Mouse (Mus musculus) intestine, embryonic 15.5 days (tissue): ENCODE measurements around the gene Ppp1r12c. TPM values are rescaled to one million over a fixed set of nuclear protein-coding genes. Genes with fewer than 3 reads are reported as not detected.
"Not testable (repeated sequence)": the region's sequence is repeated elsewhere in the genome, so short reads cannot be mapped to it uniquely, and the experiment has no call there.

Experiments
- ATAC-seq: fragments of 200-750 bp; cut with Nextera tagmentation; 2 replicates; pipeline ENCODE4 v1.8.0; 2017; ENCODE audit warnings: moderate TSS enrichment, moderate library complexity
- H3K27ac ChIP-seq: fragments of 300-500 bp; sonication (generic); 2 replicates; pipeline ENCODE4 v1.5.1; 2015; ENCODE audit warnings: mild to moderate bottlenecking, inconsistent platforms
- H3K27me3 ChIP-seq: fragments of 300-500 bp; sonication (generic); replicated peaks from 2 replicates; pipeline ENCODE4 v1.6.1; 2015; ENCODE audit warnings: inconsistent platforms
- H3K36me3 ChIP-seq: fragments of 300-500 bp; sonication (generic); 2 replicates; pipeline ENCODE4 v1.6.1; 2015; ENCODE audit warnings: inconsistent platforms
- H3K4me1 ChIP-seq: fragments of 300-500 bp; sonication (generic); replicated peaks from 2 replicates; pipeline ENCODE4 v1.6.1; 2015; ENCODE audit warnings: inconsistent platforms
- H3K4me2 ChIP-seq: fragments of 300-500 bp; sonication (generic); replicated peaks from 2 replicates; pipeline ENCODE4 v1.6.1; 2015; ENCODE audit warnings: mild to moderate bottlenecking, inconsistent platforms
- H3K4me3 ChIP-seq: fragments of 300-500 bp; sonication (generic); replicated peaks from 2 replicates; pipeline ENCODE4 v1.5.1; 2015; ENCODE audit warnings: inconsistent platforms
- H3K9ac ChIP-seq: fragments of 300-500 bp; sonication (generic); 2 replicates; pipeline ENCODE4 v1.6.1; 2015; ENCODE audit warnings: inconsistent platforms
- H3K9me3 ChIP-seq: fragments of 300-500 bp; sonication (generic); 2 replicates; pipeline ENCODE4 v1.6.1; 2016; ENCODE audit warnings: inconsistent platforms
- WGBS: fragments of 180-500 bp; shearing (Covaris S2); methylation state at CpG from one replicate; pipeline ENCODE4 v1.1.7; 2015; 5-methylcytosine and 5-hydroxymethylcytosine counted together
- polyA plus RNA-seq: library from polyadenylated mRNA; unstranded; fragments of >200 nt; fragmentation: Nextera tagmentation; extraction: Ambion mirVana; gene quantifications from 2 replicates; pipeline ENCODE4 v1.2.1, GENCODE M21; 2015

Ppp1r12c gene
- polyA plus RNA-seq, 1 experiment from 2014 or later = 42.4 TPM

DNA sequence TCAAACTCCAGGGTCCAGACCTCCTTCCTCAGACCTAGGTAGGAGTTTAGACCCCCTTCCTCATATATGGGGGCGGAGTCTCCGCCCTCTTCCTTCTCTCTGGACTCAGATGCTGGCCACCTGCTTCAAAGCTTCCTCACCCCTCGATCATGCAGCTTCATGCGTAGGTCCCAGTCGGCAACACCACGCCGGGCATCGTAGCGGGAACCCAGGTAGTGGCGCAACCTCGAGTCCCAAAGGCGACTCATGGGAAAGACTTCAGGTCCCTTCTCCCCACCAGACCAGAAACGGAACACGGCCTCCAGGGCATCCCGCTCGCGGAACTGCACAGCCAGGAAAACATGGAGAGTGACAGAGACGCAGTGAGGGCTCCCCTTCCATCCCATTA lies 25.8 kb upstream of the Ppp1r12c start:
- H3K4me2 ChIP-seq = peak overlapping the region; percentile 76
- H3K4me1 ChIP-seq = peaks cover 18% of the 10 kb centered on the region
- no peaks in the 10 kb centered on the region for H3K27me3 ChIP-seq
- ATAC-seq = no peak
- H3K36me3 ChIP-seq = no peaks in the 10 kb centered on the region
- WGBS = 47% methylated on average over 18 of the region's 18 CpGs
- H3K4me3 ChIP-seq = 0 out of 2 replicates have a peak overlapping the region, but pooled peaks have one; percentile 5
- H3K9ac ChIP-seq = no peak overlapping the region
- no peaks in the 10 kb centered on the region for H3K9me3 ChIP-seq
- H3K27ac ChIP-seq = no peak overlapping the region

DNA sequence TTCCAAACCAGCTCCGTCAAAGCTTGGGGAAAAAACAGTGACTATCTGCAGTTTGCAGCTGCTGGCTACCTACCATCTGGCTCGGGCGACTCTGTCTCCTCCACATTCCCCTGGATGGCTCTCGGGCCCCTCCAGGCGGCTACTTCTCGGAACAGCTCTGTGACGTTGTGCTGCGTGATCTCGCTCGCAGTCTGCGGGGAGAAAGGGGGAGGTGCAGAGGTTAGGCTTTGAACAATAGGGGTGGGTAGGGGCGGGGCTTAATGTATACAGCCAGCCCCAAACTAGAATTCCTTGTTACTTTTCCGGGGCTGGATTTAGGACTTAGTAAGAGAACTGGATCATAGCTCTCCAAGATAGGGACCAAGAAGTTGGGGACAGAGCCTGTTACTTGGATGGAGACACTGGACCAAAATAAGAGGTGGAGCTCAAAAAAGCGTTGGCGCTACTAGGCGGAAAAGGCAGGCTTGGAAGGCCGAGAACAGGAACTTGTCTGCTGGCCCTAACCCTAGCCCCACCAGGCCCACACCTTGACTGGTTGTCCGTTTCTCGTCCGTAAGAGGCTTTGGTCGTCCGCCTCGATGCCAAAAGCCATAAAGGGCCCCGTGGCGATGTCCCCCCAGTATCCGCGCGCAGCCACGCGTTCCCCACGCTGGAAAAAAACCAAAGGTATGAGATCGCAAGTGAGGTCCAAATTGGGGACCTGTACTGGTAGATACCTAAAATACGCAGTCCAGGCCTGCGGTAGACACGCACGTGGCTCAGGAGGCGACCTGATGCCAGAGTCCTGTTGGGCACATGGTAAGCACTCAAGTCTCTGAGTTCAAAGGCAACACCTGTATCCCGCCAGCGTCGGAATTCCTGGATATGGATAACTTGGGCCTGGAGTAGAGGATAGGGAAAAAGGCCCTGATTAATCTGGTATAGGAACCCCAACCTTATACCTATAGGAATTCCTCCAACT lies 25.1 kb upstream of the Ppp1r12c start:
- Histone ChIP-seq H3K4me1 (peaks cover 14% of the 10 kb centered on the region), H3K27ac (0 out of 2 replicates have a peak overlapping the region, but pooled peaks have one; percentile 44), H3K9ac (peak overlapping the region; percentile 53), H3K4me3 (peak overlapping the region; percentile 32), H3K36me3 (no peaks in the 10 kb centered on the region), H3K27me3 (peaks cover 2% of the 10 kb centered on the region), H3K4me2 (peak overlapping the region; percentile 76), H3K9me3 (no peaks in the 10 kb centered on the region)
- WGBS = 26% methylated on average over 40 of the region's 40 CpGs
- peak; percentile 93 for ATAC-seq

DNA sequence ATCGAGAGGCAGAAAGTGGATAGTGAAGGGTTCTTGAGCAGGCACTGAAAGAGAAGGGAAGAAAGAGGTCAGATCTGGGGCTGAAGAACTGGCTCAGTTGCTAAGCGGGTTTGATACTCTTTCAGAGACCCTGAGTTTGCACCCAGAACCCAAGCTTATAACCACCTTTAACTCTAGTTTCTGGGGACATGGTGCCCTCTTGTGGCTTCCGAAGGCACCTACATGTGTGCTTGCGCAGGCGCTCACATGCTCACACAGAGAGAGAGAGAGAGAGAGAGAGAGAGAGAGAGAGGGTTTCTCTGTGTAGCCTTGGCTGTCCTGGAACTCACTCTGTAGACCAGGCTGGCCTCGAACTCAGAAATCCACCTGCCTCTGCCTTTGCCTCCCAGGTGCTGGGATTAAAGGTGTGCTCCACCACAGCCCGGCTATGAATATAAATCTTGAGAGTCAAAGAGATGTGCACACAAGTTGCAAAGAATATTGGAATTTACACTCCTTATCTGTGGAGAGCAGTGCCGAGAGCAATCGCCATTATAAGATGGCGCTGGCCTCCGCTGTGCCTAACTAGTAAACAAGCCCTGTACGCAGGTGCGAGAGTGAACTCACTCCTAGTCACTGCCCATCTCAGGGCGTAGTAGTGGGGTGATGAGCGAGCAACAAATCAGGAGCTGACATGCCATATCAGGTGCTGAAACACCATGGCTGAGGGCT lies 22.9 kb upstream of the Ppp1r12c start, which contains the start of gene Tnni3:
Gene Tnni3, minus strand, starts transcription at position 18 of the 711 bp plus-strand sequence.
- not testable (repeated sequence) for H3K4me2 ChIP-seq, H3K4me3 ChIP-seq, H3K27ac ChIP-seq, H3K36me3 ChIP-seq, H3K9ac ChIP-seq, H3K9me3 ChIP-seq, H3K27me3 ChIP-seq
- WGBS = 67% methylated on average over 15 of the region's 15 CpGs
- H3K4me1 ChIP-seq = peaks cover 14% of the 10 kb centered on the region
- peak; percentile 29; the same call in 1 of the 2 replicates for ATAC-seq

- peaks cover 14% of the 10 kb centered on the region for H3K4me1 ChIP-seq
- no peak overlapping the region for H3K27ac ChIP-seq
- no peaks in the 10 kb centered on the region for H3K9me3 ChIP-seq
- no peak overlapping the region for H3K4me3 ChIP-seq
- H3K36me3 ChIP-seq = no peaks in the 10 kb centered on the region
- H3K27me3 ChIP-seq = peaks cover 4% of the 10 kb centered on the region
- H3K9ac ChIP-seq = no peak overlapping the region
- no peak for ATAC-seq
- WGBS = 91% methylated on average over 33 of the region's 33 CpGs
- H3K4me2 ChIP-seq = no peak overlapping the region
These were observed 22.0 kb upstream of the Ppp1r12c start for GRCm38 (mm10) chr7:4523205-4524130.

GRCm38 (mm10) chr7:4522292-4522691 lies 20.8 kb upstream of the Ppp1r12c start:
- 73% methylated on average over 6 of the region's 6 CpGs for WGBS
- H3K27ac ChIP-seq = no peak overlapping the region
- no peaks in the 10 kb centered on the region for H3K36me3 ChIP-seq
- H3K9ac ChIP-seq = no peak overlapping the region
- H3K4me3 ChIP-seq = no peak overlapping the region
- H3K4me1 ChIP-seq = peaks cover 12% of the 10 kb centered on the region
- ATAC-seq = no peak
- H3K27me3 ChIP-seq = peaks cover 4% of the 10 kb centered on the region
- H3K9me3 ChIP-seq = no peaks in the 10 kb centered on the region
- no peak overlapping the region for H3K4me2 ChIP-seq

DNA sequence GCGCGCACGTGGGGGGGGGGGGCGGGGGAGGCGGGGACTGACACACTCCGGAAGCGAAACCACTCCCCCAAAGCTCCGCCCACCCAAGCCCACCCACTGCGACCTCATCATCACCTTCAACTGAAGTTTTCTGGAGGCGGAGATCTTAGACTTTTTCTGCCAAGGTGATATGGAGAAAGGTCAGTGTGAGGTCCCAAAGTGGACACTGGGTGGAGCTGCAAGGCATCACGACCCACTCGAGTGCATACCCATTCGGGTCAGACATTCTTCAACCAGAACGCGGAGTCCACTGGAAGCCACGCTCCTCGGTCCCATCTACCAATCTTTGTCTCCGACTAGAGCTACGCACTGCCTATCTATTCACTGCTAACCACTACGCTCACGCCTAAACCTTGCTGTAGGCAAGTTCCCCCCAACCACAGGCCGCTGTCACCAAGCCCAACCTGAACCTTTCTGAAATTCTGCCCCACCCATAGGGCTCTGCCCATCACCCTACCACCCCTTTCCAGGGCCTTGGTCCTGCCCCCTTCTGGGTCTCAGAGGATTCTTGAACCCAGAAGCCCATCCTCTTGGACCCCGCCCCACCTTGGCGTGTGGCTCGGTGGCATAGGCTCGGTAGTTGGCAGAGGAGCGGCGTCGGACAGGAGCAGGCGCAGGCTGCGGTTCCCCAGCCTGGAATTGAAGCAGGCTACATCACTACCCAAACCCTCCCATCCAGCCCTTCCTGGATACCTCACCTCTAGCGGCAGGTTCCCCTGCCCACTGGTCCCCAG lies 19.9 kb upstream of the Ppp1r12c start:
- ATAC-seq = no peak

DNA sequence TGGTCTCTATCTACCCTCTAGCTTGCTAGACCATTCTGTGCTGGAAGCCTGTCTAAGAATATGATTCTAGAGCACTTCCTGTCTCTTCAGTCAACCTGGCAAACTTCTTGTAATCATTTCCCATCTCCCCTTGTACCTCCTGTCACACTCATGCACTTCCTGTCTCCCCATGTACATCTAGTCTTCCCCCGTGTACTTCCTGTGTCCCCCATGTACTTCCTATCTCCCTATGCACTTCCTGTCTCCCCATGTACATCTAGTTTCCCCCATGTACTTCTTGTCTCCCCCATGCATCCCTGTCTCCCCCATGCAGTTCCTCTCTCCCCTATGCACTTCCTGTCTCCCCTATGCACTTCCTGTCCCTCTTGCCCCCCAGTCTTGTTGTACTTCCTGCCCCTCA lies 17.0 kb upstream of the Ppp1r12c start:
- Histone ChIP-seq H3K4me2 (no peak overlapping the region), H3K27ac (no peak overlapping the region), H3K27me3 (peaks cover 4% of the 10 kb centered on the region), H3K4me3 (no peak overlapping the region), H3K4me1 (peaks cover 12% of the 10 kb centered on the region; the same call in 1 of the 2 replicates), H3K36me3 (no peaks in the 10 kb centered on the region), H3K9me3 (no peaks in the 10 kb centered on the region), H3K9ac (no peak overlapping the region)
- ATAC-seq = no peak
- WGBS = 58% methylated on average over 1 of the region's 1 CpGs

More for the DNA sequence above, 19.9 kb upstream of the Ppp1r12c start:
- no peak overlapping the region for H3K27ac ChIP-seq
- H3K4me1 ChIP-seq = peaks cover 4% of the 10 kb centered on the region; the same call in 1 of the 2 replicates
- peak overlapping the region; percentile 2; the same call in 1 of the 2 replicates for H3K4me3 ChIP-seq
- peaks cover 4% of the 10 kb centered on the region for H3K27me3 ChIP-seq
- H3K9me3 ChIP-seq = no peaks in the 10 kb centered on the region
- no peaks in the 10 kb centered on the region for H3K36me3 ChIP-seq
- no peak overlapping the region for H3K9ac ChIP-seq
- H3K4me2 ChIP-seq = peak overlapping the region; percentile 40
- 30% methylated on average over 31 of the region's 32 CpGs for WGBS

GRCm38 (mm10) chr7:4516332-4517050 lies 15.0 kb upstream of the Ppp1r12c start, which contains the start of gene Tnnt1:
TSS of gene Tnnt1 (minus strand) at chr7:4516382.
- Histone ChIP-seq H3K27ac (no peak within 1 kb of the TSS), H3K4me2 (no peak within 1 kb of the TSS), H3K4me3 (no peak within 1 kb of the TSS), H3K27me3 (peaks cover 1% of the 10 kb centered on the region), H3K9ac (no peak within 1 kb of the TSS), H3K4me1 (peaks cover 12% of the 10 kb centered on the region; the same call in 1 of the 2 replicates), H3K9me3 (no peaks in the 10 kb centered on the region), H3K36me3 (no peaks in the 10 kb centered on the region)
- no peak for ATAC-seq
- 17% methylated on average over 4 of the region's 4 CpGs for WGBS

DNA sequence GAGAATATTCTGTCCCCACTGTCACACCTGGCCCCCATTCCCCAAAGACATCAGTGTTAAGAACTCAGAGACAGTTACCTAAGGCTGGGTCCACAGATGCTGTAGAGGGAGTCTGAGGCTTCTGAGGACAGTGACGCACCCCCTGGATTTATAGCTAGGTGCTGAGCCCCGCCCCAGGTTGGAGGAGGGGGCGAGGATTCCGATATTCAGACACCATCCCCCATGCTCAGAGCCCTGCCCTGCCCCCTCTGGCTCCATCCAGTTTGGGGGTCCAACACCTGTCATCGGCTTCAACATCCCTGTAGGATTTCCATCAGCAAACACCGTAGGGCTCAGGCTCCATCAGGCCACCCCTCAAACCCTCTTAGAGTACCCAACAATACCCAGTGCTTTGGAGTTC lies 14.4 kb upstream of the Ppp1r12c start:
- peaks cover 12% of the 10 kb centered on the region; the same call in 1 of the 2 replicates for H3K4me1 ChIP-seq
- WGBS = 43% methylated on average over 6 of the region's 6 CpGs
- ATAC-seq = no peak

DNA sequence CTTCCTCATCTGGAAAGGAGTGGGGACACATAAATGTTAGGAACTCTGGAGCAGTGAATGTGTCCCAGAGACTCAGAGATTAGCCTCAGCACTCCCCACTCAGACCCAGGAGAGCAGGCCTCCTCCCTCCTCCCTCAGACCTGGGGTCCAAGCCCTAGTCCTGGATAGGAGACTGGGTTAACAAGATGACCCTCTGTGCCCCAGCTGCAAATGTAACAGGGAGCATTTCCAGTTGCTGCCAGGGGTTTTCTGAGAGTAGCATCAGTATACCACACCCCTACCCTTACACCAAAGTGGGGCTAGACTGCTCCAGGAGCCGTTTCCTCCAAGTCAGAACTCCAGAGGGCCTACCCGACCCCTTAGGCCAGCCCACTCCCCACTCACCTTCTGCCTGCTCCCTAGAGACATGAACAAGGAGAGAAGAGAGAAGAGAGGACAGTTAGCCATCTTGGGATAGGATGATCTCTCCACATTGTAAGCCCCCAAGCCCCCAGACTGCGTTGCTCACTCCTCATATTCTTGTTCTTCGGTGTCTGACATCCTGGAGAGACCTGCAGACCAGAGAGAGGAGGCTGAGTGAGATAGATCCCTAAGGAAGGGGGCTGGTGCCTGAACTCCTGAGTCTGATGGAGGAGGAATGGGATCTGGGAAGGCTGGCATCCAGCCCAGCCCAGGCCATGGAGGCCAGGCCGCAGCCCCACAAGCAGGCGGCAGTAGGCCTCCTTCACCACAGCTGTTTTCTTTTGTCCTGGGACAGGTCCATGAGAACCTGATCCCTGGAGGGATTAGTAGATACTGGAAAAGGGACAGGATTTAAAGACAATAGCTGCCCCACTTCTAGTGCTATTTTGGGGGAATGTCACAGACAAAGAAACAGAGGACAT lies 12.6 kb upstream of the Ppp1r12c start:
- peaks cover 20% of the 10 kb centered on the region for H3K4me1 ChIP-seq

More for the DNA sequence above, 14.4 kb upstream of the Ppp1r12c start:
- no peaks in the 10 kb centered on the region for H3K36me3 ChIP-seq
- no peak overlapping the region for H3K4me2 ChIP-seq
- no peak overlapping the region for H3K9ac ChIP-seq
- no peaks in the 10 kb centered on the region for H3K27me3 ChIP-seq
- H3K4me3 ChIP-seq = no peak overlapping the region
- H3K9me3 ChIP-seq = no peaks in the 10 kb centered on the region
- no peak overlapping the region for H3K27ac ChIP-seq

More for the DNA sequence above, 12.6 kb upstream of the Ppp1r12c start:
- Histone ChIP-seq H3K4me3 (no peak overlapping the region), H3K9ac (no peak overlapping the region), H3K4me2 (0 out of 2 replicates have a peak overlapping the region, but pooled peaks have one; percentile 5), H3K27me3 (no peaks in the 10 kb centered on the region), H3K36me3 (no peaks in the 10 kb centered on the region), H3K9me3 (no peaks in the 10 kb centered on the region), H3K27ac (peak overlapping the region; percentile 41; the same call in 1 of the 2 replicates)
- WGBS = 56% methylated on average over 6 of the region's 6 CpGs
- no peak for ATAC-seq
